Mouse (Mus musculus) liver, postnatal 0 days (tissue): ENCODE results near the gene Acaca.

ENCODE experiments used
- CTCF ChIP-seq: sonication (generic); IDR thresholded peaks from 2 replicates; pipeline ENCODE4 v1.5.1; 2016; ENCODE audit warnings: antibody characterized with exemption, low read depth
- EP300 ChIP-seq: IDR thresholded peaks from 2 replicates; pipeline ENCODE4 v1.6.1; 2016; ENCODE audit warnings: antibody characterized with exemption, low read depth, mild to moderate bottlenecking

DNA sequence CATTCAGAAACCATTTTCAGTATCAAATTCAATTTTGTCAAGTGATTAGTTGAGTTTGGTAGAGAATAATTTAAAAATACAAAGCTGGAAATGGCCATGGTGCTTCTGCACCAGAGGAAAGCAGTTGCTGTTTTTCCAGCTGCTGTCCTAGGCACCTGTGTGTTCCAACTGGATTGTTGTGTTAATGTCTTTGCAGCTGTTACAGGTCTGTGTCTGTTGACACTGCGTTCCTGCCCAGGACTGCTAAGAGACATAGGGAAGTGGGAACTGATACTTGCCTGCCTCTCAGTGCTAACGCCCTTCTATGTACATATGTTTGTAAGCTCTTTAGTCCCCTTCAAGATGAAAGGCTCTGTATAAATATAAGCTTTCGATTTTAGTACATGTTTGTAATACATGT is 203.4 kb downstream of the Acaca start:
- TF ChIP-seq CTCF (no peak), EP300 (no peak)
